Mouse (Mus musculus) liver, embryonic 13.5 days (tissue): Measurements from ENCODE around the gene Adamts9. TPM values are rescaled to one million over a fixed set of nuclear protein-coding genes. Genes with fewer than 3 reads are reported as not detected.

Experiments
- ATAC-seq: fragments of 200-750 bp; cut with Nextera tagmentation; 2 replicates; pipeline ENCODE4 v1.8.0; 2017; ENCODE audit warnings: low read depth, mild to moderate bottlenecking, moderate number of reproducible peaks, moderate library complexity
- DNase-seq: peaks from one replicate; pipeline ENCODE4 v3.0.0; 2022
- H3K27ac ChIP-seq: fragments of 300-500 bp; sonication (generic); 2 replicates; pipeline ENCODE4 v1.5.1; 2015; ENCODE audit warnings: moderate library complexity, mild to moderate bottlenecking, inconsistent platforms
- H3K27me3 ChIP-seq: fragments of 300-500 bp; sonication (generic); 2 replicates; pipeline ENCODE4 v1.6.1; 2015; ENCODE audit warnings: mild to moderate bottlenecking, inconsistent platforms
- H3K36me3 ChIP-seq: fragments of 300-500 bp; sonication (generic); 2 replicates; pipeline ENCODE4 v1.6.1; 2015; ENCODE audit warnings: mild to moderate bottlenecking, inconsistent platforms
- H3K4me1 ChIP-seq: fragments of 300-500 bp; sonication (generic); replicated peaks from 2 replicates; pipeline ENCODE4 v1.6.1; 2015; ENCODE audit warnings: inconsistent platforms
- H3K4me2 ChIP-seq: fragments of 300-500 bp; sonication (generic); 2 replicates; pipeline ENCODE4 v1.6.1; 2015; ENCODE audit warnings: inconsistent platforms, mild to moderate bottlenecking, moderate library complexity
- H3K4me3 ChIP-seq: fragments of 300-500 bp; sonication (generic); replicated peaks from 2 replicates; pipeline ENCODE4 v1.5.1; 2015; ENCODE audit warnings: mild to moderate bottlenecking, inconsistent platforms
- H3K9ac ChIP-seq: fragments of 300-500 bp; sonication (generic); 2 replicates; pipeline ENCODE4 v1.6.1; 2015; ENCODE audit warnings: mild to moderate bottlenecking, inconsistent platforms
- H3K9me3 ChIP-seq: fragments of 300-500 bp; sonication (generic); replicated peaks from 2 replicates; pipeline ENCODE4 v1.6.1; 2016; ENCODE audit warnings: inconsistent platforms
- WGBS: fragments of 180-500 bp; shearing (Covaris S2); methylation state at CpG from one replicate; pipeline ENCODE4 v1.1.7; 2015; ENCODE audit not compliant: insufficient replicate concordance; 5-methylcytosine and 5-hydroxymethylcytosine counted together
- polyA plus RNA-seq: library from polyadenylated mRNA; unstranded; fragments of >200 nt; fragmentation: Nextera tagmentation; extraction: Ambion mirVana; gene quantifications from 2 replicates; pipeline ENCODE4 v1.2.1, GENCODE M21; 2015

Gene Adamts9
- polyA plus RNA-seq, 1 experiment from 2014 or later: 0.91 TPM

- Histone ChIP-seq H3K4me2 (no peak overlapping the region), H3K27me3 (no peaks in the 10 kb centered on the region), H3K36me3 (no peaks in the 10 kb centered on the region), H3K9ac (no peak overlapping the region), H3K4me1 (no peaks in the 10 kb centered on the region), H3K4me3 (no peak overlapping the region), H3K27ac (no peak overlapping the region), H3K9me3 (no peaks in the 10 kb centered on the region)
- no peak for ATAC-seq
- WGBS: 70% methylated on average over 12 of the region's 12 CpGs
- DNase-seq: no peak
Measured at GRCm38 (mm10) chr6:92858721-92859510, 84.4 kb downstream of the Adamts9 start.

- H3K27me3 ChIP-seq: no peaks in the 10 kb centered on the region
- ATAC-seq: no peak
- WGBS: 69% methylated on average over 13 of the region's 13 CpGs
Measured at GRCm38 (mm10) chr6:92857761-92858160, 85.5 kb downstream of the Adamts9 start.

GRCm38 (mm10) chr6:92854873-92855272 is 88.4 kb downstream of the Adamts9 start:
- ATAC-seq: no peak
- whole genome bisulfite sequencing: 60% methylated on average over 4 of the region's 4 CpGs

More at GRCm38 (mm10) chr6:92857761-92858160, 85.5 kb downstream of the Adamts9 start:
- no peaks in the 10 kb centered on the region for H3K9me3 ChIP-seq
- DNase-seq: no peak
- H3K4me2 ChIP-seq: no peak overlapping the region
- H3K27ac ChIP-seq: no peak overlapping the region
- no peak overlapping the region for H3K9ac ChIP-seq
- H3K4me1 ChIP-seq: no peaks in the 10 kb centered on the region
- H3K4me3 ChIP-seq: no peak overlapping the region
- no peaks in the 10 kb centered on the region for H3K36me3 ChIP-seq

GRCm38 (mm10) chr6:92850250-92850649 is 93.0 kb downstream of the Adamts9 start:
- Histone ChIP-seq H3K27me3 (no peaks in the 10 kb centered on the region), H3K4me1 (no peaks in the 10 kb centered on the region), H3K36me3 (no peaks in the 10 kb centered on the region), H3K9me3 (no peaks in the 10 kb centered on the region), H3K4me3 (no peak overlapping the region), H3K4me2 (no peak overlapping the region), H3K27ac (no peak overlapping the region), H3K9ac (no peak overlapping the region)
- ATAC-seq (no peak), DNase-seq (no peak)
- WGBS: 64% methylated on average over 5 of the region's 5 CpGs

More at GRCm38 (mm10) chr6:92854873-92855272, 88.4 kb downstream of the Adamts9 start:
- H3K27me3 ChIP-seq: no peaks in the 10 kb centered on the region
- no peak overlapping the region for H3K4me2 ChIP-seq
- H3K27ac ChIP-seq: no peak overlapping the region
- H3K4me3 ChIP-seq: no peak overlapping the region
- no peaks in the 10 kb centered on the region for H3K36me3 ChIP-seq
- DNase-seq: no peak
- H3K4me1 ChIP-seq: no peaks in the 10 kb centered on the region
- H3K9ac ChIP-seq: no peak overlapping the region
- H3K9me3 ChIP-seq: no peaks in the 10 kb centered on the region

GRCm38 (mm10) chr6:92849208-92849607 is 94.1 kb downstream of the Adamts9 start:
- H3K9me3 ChIP-seq: no peaks in the 10 kb centered on the region
- no peak overlapping the region for H3K27ac ChIP-seq
- H3K36me3 ChIP-seq: no peaks in the 10 kb centered on the region
- H3K9ac ChIP-seq: no peak overlapping the region
- no peaks in the 10 kb centered on the region for H3K4me1 ChIP-seq
- no peaks in the 10 kb centered on the region for H3K27me3 ChIP-seq
- WGBS: 81% methylated on average over 9 of the region's 9 CpGs
- no peak overlapping the region for H3K4me3 ChIP-seq
- H3K4me2 ChIP-seq: no peak overlapping the region
- ATAC-seq (no peak), DNase-seq (no peak)

GRCm38 (mm10) chr6:92846614-92847013 is 96.7 kb downstream of the Adamts9 start:
- WGBS: 51% methylated on average over 4 of the region's 4 CpGs
- H3K4me3 ChIP-seq: no peak overlapping the region
- no peaks in the 10 kb centered on the region for H3K36me3 ChIP-seq
- no peak overlapping the region for H3K4me2 ChIP-seq
- H3K4me1 ChIP-seq: no peaks in the 10 kb centered on the region
- DNase-seq (no peak), ATAC-seq (no peak)
- H3K9ac ChIP-seq: no peak overlapping the region
- H3K9me3 ChIP-seq: no peaks in the 10 kb centered on the region
- H3K27ac ChIP-seq: no peak overlapping the region
- H3K27me3 ChIP-seq: no peaks in the 10 kb centered on the region

- ATAC-seq (no peak), DNase-seq (no peak)
- no peak overlapping the region for H3K4me2 ChIP-seq
- no peaks in the 10 kb centered on the region for H3K4me1 ChIP-seq
- no peak overlapping the region for H3K4me3 ChIP-seq
- WGBS: 73% methylated on average over 8 of the region's 8 CpGs
- H3K9ac ChIP-seq: no peak overlapping the region
- no peaks in the 10 kb centered on the region for H3K27me3 ChIP-seq
- no peaks in the 10 kb centered on the region for H3K36me3 ChIP-seq
- H3K27ac ChIP-seq: no peak overlapping the region
- no peaks in the 10 kb centered on the region for H3K9me3 ChIP-seq
Measured at GRCm38 (mm10) chr6:92845898-92846297, 97.4 kb downstream of the Adamts9 start.

- Histone ChIP-seq H3K36me3 (no peaks in the 10 kb centered on the region), H3K9me3 (no peaks in the 10 kb centered on the region), H3K4me3 (no peak overlapping the region), H3K27ac (no peak overlapping the region), H3K27me3 (no peaks in the 10 kb centered on the region), H3K4me2 (no peak overlapping the region), H3K9ac (no peak overlapping the region), H3K4me1 (no peaks in the 10 kb centered on the region)
- 62% methylated on average over 2 of the region's 2 CpGs for WGBS
- no peak for ATAC-seq
- DNase-seq: no peak
Measured at GRCm38 (mm10) chr6:92843474-92843873, 99.8 kb downstream of the Adamts9 start.

GRCm38 (mm10) chr6:92842000-92842399 is 101.3 kb downstream of the Adamts9 start:
- Histone ChIP-seq H3K27ac (no peak overlapping the region), H3K27me3 (no peaks in the 10 kb centered on the region), H3K4me1 (no peaks in the 10 kb centered on the region), H3K4me2 (no peak overlapping the region), H3K36me3 (no peaks in the 10 kb centered on the region), H3K4me3 (no peak overlapping the region), H3K9ac (no peak overlapping the region), H3K9me3 (no peaks in the 10 kb centered on the region)
- DNase-seq: no peak
- no peak for ATAC-seq
- WGBS: 41% methylated on average over 2 of the region's 2 CpGs

GRCm38 (mm10) chr6:92831106-92831505 is 112.2 kb downstream of the Adamts9 start:
- H3K27me3 ChIP-seq: no peaks in the 10 kb centered on the region
- peaks cover 4% of the 10 kb centered on the region; the same call in 1 of the 2 replicates for H3K4me1 ChIP-seq
- H3K27ac ChIP-seq: no peak overlapping the region
- H3K9ac ChIP-seq: no peak overlapping the region
- DNase-seq (no peak), ATAC-seq (no peak)
- no peak overlapping the region for H3K4me3 ChIP-seq
- no peaks in the 10 kb centered on the region for H3K36me3 ChIP-seq
- 66% methylated on average over 2 of the region's 2 CpGs for WGBS
- H3K9me3 ChIP-seq: no peaks in the 10 kb centered on the region
- H3K4me2 ChIP-seq: no peak overlapping the region

- Histone ChIP-seq H3K9ac (no peak overlapping the region), H3K36me3 (no peaks in the 10 kb centered on the region), H3K27me3 (no peaks in the 10 kb centered on the region), H3K4me3 (no peak overlapping the region), H3K27ac (no peak overlapping the region), H3K4me2 (no peak overlapping the region), H3K9me3 (no peaks in the 10 kb centered on the region), H3K4me1 (peaks cover 4% of the 10 kb centered on the region; the same call in 1 of the 2 replicates)
- 66% methylated on average over 2 of the region's 2 CpGs for WGBS
- ATAC-seq: no peak
- DNase-seq: no peak
Measured at GRCm38 (mm10) chr6:92829148-92829547, 114.1 kb downstream of the Adamts9 start.

- ATAC-seq (no peak), DNase-seq (no peak)
- no peaks in the 10 kb centered on the region for H3K36me3 ChIP-seq
- H3K9me3 ChIP-seq: no peaks in the 10 kb centered on the region
- H3K4me1 ChIP-seq: peaks cover 4% of the 10 kb centered on the region; the same call in 1 of the 2 replicates
- no peak overlapping the region for H3K4me3 ChIP-seq
- no peak overlapping the region for H3K27ac ChIP-seq
- no peaks in the 10 kb centered on the region for H3K27me3 ChIP-seq
- H3K9ac ChIP-seq: no peak overlapping the region
- H3K4me2 ChIP-seq: no peak overlapping the region
- 46% methylated on average over 5 of the region's 5 CpGs for WGBS
Measured at GRCm38 (mm10) chr6:92827360-92827759, 115.9 kb downstream of the Adamts9 start.
